ENCODE assay signal across 24 mouse cellular contexts in the genomic region with DNA sequence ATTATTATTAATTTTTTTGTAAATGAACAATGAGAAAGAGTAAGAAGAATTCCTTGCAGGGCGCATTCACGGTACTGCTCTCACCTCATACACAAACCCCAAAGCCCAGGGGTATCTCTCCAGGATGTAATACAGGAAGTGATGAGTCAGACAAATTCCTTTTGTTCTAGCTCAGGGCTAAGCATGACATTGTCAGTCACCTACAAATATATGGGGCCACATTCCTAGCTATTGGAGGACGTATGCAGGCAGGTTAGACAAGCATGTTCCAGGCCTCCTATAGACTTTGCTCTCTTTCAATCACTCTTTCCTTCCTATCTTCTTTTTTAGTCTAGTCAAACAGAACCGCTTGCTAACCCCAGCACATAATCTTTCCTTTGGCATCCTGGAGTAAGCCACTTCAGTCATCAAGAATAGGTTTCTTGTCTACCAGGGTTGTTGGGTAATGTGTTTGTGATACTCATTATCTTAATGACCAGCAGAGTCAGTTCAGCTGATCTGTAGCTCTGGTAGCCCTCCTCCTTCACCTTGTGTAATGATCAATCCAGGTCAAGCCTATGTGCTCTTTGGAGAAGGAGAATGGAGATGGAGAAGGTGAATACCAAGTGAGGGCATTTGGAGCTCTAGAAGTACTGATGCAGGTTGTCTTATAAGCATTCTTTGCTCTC. TPM values are rescaled to one million over a fixed set of nuclear protein-coding genes. Genes with fewer than 3 reads are reported as not detected.
"Had no signal": no experiment of that assay in that cellular context is flagged by ENCODE, and none has a peak within 500 bp of the region (broad histone marks: within the 10 kb centered on the region; RNA-seq: fewer than 3 reads in every experiment).

No protein-coding gene starts in this region.

- DNase-seq: kidney, adult 9 months; kidney, postnatal 10 days; kidney, postnatal 4 days; left cerebral cortex, postnatal 4 days; liver, postnatal 0 days; lung, embryonic 14.5 days; right cerebral cortex, adult 18-20 months; right cerebral cortex, postnatal 14 days; right cerebral cortex, postnatal 4 days; thymus, adult 18-20 months; thymus, postnatal 36 days had no signal

- ATAC-seq: liver, postnatal 0 days; lung, postnatal 0 days; midbrain, embryonic 15.5 days had no signal

- H3K27ac ChIP-seq: limb, embryonic 12.5 days; limb, embryonic 15.5 days; liver, embryonic 14.5 days; macrophage; midbrain, embryonic 12.5 days; midbrain, embryonic 15.5 days; neural tube, embryonic 12.5 days; neural tube, embryonic 15.5 days; stomach, embryonic 15.5 days had no signal

- H3K36me3 ChIP-seq: limb, embryonic 12.5 days; limb, embryonic 15.5 days; midbrain, embryonic 12.5 days; midbrain, embryonic 15.5 days; neural tube, embryonic 12.5 days; neural tube, embryonic 15.5 days; stomach, embryonic 15.5 days had no signal

- H3K4me2 ChIP-seq: limb, embryonic 12.5 days; limb, embryonic 15.5 days; liver, embryonic 11.5 days; lung, embryonic 14.5 days; midbrain, embryonic 12.5 days; midbrain, embryonic 15.5 days; neural tube, embryonic 12.5 days; neural tube, embryonic 15.5 days; stomach, embryonic 15.5 days had no signal

- H3K9me3 ChIP-seq: limb, embryonic 12.5 days; limb, embryonic 15.5 days; midbrain, embryonic 12.5 days; midbrain, embryonic 15.5 days; neural tube, embryonic 12.5 days; neural tube, embryonic 15.5 days; stomach, embryonic 15.5 days had no signal

- H3K27me3 ChIP-seq: limb, embryonic 12.5 days; limb, embryonic 15.5 days; midbrain, embryonic 12.5 days; midbrain, embryonic 15.5 days; neural tube, embryonic 12.5 days; neural tube, embryonic 15.5 days; stomach, embryonic 15.5 days had no signal

- H3K4me3 ChIP-seq: limb, embryonic 12.5 days; limb, embryonic 15.5 days; midbrain, embryonic 12.5 days; midbrain, embryonic 15.5 days; neural tube, embryonic 12.5 days; neural tube, embryonic 15.5 days; stomach, embryonic 15.5 days had no signal

- H3K9ac ChIP-seq: limb, embryonic 12.5 days; limb, embryonic 15.5 days; liver, embryonic 14.5 days; liver, postnatal 0 days; lung, embryonic 14.5 days; midbrain, embryonic 12.5 days; midbrain, embryonic 15.5 days; neural tube, embryonic 12.5 days; neural tube, embryonic 15.5 days; stomach, embryonic 15.5 days had no signal

- H3K4me1 ChIP-seq: limb, embryonic 12.5 days; limb, embryonic 15.5 days; midbrain, embryonic 12.5 days; midbrain, embryonic 15.5 days; neural tube, embryonic 12.5 days; neural tube, embryonic 15.5 days; stomach, embryonic 15.5 days had no signal

RNA-seq across cellular contexts. Expression of a gene that starts 27.2 kb away (rescaled TPM):
- polyA plus RNA-seq: limb, embryonic 12.5 days; limb, embryonic 15.5 days; liver, embryonic 11.5 days; liver, postnatal 0 days; lung, embryonic 14.5 days; lung, postnatal 0 days; macrophage; midbrain, embryonic 12.5 days; midbrain, embryonic 15.5 days; neural tube, embryonic 12.5 days; neural tube, embryonic 15.5 days; stomach, embryonic 15.5 days; testis, adult 2 months; urinary bladder, adult 2 months had no signal
